Mouse (Mus musculus) frontal cortex, adult 2 months (tissue): Measurements from ENCODE around the gene Alkbh5. TPM values are rescaled to one million over a fixed set of nuclear protein-coding genes. Genes with fewer than 3 reads are reported as not detected.

Experiments used
- DNase-seq, 2 experiments: peaks; one replicate each; pipeline ENCODE4 v3.0.0; 2022; ENCODE audit warnings: low spot score in 1 of 2; ENCODE audit errors: extremely low spot score in 1 of 2
- polyA plus RNA-seq: library from polyadenylated mRNA; depleted of rRNA; stranded (reverse); fragments of >200 nt; gene quantifications from 2 replicates; pipeline ENCODE4 v1.2.3, GENCODE M21; 2012; rRNA removed

Gene Alkbh5
- 19.0 and 19.3 TPM in 2 replicates for polyA plus RNA-seq

DNA sequence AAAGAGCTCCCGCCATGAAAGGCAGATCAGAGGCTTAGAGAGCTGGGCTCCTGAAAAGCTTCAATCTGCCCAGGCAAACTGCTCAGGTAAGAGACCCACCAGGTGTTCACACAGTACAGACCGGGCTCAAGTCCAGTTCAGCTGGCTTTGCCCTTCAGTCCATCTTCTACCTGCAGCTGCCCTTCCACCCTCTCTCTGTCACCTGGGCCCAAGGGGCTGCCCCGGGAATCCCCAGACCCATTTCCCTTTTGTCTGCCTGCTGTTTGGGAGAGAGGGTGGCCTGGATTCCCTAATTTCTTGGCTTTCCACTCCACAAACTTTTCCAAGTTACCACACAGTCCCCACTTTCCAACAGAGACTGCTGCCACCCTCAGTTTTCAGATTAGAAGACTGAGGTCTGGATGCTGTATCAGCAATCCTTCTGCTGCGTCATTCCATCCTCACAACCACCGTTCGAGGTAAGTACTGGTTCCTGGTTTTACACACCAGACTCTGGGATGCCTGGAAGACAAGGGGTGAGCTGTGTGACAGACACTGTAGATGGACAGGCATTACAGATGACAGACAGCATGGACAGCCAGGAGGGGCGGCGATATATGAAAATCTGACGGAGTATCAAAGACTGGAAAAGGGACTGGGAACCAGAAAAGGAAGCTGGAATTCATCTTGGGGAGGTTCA, at the start of gene Alkbh5:
Gene Alkbh5, plus strand, starts transcription at position 202 of the 679 bp plus-strand sequence.
- peak in 1 of 2 experiments; percentile 48 for DNase-seq

DNA sequence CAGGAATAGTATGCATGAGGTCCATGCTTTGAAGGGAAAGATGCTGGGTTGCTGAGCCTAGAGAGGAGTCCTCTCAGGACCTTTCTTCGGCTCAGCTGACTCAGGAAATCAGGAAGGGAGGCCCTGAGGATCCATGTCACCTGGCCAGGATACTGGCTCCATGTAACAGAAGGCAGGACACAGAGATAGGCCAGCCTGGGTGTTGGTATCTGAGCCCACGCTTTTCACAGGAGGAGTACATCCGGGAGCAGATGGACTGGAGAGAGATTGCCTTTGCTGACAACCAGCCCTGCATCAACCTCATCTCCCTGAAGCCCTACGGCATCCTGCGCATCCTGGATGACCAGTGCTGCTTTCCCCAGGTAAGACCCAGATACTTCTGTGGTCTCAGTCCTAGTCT, 43.5 kb upstream of the Alkbh5 start:
- no peak for DNase-seq

DNA sequence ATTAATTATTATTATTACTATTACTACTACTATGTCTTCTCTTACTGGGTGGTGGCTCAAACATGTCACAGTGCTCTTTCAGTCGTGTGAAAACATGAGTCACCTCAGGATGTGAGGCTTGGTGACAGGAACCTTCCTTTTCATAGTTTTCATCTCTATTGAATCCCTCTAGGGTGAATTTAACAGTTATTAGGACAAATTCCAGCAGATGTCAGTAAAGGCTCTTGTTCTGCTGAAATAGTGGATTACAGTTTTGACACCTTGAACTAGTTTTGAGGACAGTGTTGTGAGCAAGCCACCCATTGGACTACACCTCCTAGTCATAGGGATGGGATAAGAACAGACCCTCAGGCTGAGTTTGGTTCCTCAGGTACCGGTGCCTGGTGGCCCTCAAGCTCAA, 40.5 kb upstream of the Alkbh5 start:
- no peak for DNase-seq

DNA sequence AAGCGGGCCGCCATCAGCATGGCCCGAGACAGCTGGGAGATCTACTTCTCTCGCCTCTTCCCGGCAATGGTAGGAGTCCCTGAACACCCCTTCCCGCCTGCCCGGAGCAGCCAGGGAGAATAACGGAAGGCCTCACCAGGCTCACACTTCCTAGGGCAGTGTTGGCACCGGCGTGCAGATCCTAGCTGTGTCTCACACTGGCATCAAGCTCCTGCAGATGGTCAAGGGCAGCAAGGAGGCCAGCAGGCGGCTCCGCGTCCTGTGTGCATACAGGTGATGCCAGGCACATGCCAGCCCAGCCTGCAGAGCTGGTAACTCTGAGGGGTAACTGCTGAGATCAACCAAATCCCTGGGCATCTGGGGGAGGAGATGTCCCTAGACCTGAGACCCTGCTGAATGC, 28.9 kb upstream of the Alkbh5 start:
- DNase-seq: no peak

DNA sequence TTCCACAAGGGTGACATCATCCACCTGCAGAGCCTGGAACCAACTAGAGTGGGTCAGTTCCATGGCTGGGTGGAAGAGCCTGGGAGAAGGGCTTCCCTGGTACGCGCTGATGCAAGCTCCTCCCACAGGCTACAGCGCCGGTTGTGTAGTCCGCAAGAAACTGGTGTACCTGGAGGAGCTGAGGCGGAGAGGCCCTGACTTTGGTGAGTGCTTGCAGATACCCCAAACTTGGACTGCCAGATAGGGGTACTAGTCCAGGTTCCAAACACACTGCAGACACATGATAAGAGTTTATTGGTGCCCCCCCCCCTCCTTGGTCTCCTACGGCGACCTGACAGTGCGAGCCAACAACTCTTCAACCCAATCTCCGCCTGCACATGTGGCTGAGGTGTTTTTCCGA, 27.2 kb upstream of the Alkbh5 start:
- DNase-seq: no peak

DNA sequence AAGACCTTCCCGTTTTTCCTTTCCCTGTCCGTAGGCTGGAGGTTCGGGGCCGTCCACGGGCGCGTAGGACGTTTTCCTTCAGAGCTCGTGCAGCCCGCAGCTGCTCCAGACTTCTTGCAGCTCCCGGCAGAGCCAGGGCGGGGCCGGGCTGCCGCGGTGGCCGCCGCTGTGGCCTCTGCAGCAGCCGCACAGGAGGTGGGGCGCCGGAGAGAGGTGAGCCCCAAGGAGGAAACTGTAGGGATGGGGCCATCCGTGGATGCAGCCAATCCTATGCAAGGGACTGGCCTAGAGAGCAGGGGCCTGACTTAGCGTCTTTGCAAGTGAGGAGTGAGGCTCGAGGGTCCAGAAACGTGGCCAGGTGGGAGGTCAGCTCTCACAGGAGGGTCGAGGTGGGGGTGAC, 26.7 kb upstream of the Alkbh5 start:
- no peak for DNase-seq

DNA sequence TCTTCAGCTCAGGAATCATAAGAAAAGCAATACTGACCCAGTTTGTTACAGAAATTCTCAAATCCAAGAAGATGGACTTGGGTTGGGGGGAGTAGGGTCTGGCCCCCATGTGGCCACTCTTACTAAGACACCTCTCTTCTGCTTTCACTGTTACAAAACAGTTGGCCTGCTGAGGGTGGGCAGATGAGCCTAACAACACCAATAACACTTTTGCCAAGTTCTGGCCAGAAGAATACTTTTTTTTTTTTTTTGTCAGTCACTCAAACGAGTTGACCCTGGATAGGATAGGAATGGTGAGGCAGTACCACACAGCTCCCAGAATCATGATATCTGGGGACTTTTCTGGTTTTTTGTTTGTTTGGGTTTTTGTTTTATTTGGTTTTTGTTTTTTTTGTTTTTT, 24.3 kb upstream of the Alkbh5 start:
- no peak for DNase-seq

DNA sequence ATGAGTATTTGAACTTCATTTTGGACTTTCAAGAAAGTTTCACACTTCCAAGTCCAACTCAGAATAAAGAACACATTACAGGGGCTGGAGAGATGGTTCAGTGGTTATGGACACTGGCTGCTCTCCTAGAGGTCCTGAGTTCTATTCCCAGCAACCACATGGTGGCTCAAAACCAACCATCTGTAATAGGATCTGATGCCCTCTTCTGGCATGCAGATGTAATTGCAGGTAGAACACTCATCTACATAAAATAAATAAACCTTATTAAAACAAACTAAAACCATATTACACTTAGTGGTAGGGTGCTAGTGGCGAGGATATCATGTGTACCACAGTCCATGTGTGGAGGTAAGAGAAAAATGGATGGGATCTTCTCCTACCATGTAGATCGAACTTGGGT, 23.7 kb upstream of the Alkbh5 start:
- DNase-seq: no peak

DNA sequence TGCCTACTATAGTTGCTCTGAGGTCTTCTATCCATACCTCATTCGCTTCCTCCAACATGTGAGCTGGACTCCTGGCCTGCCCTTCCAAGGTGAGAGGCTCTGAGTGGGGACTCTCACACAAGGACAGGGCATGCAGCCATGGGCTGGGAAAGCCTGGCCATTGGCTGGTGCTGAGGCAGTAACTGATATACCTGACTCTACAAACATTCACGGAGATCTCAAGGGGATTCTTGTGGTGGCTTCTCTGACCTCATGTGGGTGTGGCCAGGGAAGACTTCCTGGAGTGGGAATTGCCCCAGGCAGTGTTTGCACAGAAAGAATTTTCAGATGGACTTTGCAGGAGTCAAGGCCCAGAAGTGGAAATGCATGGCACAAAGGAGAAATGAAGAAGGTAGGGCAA, 21.2 kb upstream of the Alkbh5 start:
- no peak for DNase-seq

DNA sequence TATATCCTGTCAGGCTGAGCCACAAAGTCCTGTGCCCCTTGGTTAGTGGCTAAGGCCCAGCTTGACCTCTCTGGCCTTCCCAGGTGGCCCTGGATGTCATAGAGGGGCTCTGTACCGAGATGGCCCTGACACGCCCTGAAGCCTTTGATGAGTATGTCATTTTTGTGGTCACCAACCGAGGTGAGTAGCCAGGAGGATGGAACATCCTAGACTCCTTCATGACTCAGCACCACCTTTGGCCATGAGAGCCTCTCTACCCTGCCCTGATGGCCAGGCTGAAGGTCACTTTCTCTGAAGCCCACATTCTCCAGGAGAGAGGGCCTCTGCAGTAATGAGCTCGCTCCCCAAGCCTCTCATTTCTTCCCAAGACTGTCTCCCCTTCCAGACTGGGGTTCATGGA, 17.9 kb upstream of the Alkbh5 start:
- no peak for DNase-seq

DNA sequence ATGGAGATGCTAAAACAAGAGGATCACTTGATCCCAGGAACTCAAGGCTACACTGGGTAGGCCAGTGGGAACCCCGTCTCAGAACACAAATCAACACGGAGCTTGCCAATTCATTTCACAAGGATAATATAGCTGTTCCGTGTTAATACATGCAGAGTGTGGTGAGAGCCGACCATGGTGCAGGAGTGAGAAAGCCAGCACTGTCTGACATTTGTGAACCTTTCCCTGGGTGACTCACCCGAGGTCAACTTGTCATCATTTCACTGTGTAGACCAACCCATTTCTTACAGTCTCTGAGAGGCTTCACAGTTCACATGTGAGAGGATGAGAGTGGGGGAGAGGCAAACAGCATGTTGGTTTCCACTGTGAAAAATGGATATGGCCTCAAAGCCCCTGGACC, 14.2 kb upstream of the Alkbh5 start:
- DNase-seq: no peak

DNA sequence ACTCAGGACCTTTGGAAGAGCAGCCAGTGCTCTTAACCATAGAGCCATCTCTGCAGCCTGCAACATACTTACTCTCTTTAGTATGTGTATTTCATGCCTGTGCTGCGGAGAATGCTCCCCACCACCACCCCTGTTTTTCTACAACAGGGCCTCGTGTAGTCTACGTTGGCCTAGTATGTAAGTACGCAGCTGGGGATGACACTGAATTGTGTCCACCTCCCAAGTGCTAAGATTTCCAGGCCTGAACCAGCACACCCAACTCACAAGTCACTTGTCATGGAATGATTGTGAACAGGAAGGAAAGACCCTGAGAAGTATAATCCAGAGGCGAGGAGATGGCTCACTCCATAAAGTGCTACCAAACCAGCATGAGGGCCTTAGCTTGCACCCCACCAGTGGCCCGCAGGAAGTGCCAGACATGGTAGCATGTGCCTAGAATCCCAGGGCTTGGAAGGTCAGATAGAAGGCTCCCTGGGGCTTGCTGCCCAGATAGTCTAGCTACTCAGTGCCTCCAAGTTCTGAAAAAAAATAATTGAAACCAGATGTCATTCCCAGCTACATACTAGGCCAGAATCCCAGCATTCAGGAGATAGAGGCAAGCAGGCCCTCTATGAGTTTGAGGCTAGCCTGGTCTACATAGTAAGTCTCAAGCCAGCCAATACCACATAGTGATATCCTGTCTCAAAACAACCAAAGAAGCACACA, 13.4 kb upstream of the Alkbh5 start:
- DNase-seq: no peak

DNA sequence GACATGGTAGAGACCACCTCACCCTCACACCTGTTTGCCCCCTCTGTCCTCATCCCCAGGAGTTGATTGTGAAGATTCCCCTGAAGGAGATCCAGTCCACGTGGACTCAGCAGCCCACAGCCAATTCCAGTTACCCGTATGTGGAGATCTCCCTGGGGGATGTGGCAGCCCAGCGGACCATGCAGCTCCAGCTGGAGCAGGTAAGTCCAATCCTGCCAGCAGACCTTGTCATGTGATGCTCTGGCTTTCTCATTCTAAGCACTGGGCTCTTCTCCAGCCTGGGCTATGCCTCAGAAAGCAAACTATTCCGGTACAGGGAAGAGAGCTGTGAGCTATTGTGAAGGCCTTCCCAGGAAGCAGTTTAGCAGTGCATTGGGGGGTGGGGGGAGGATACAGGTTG, 9.7 kb upstream of the Alkbh5 start:
- DNase-seq: no peak

DNA sequence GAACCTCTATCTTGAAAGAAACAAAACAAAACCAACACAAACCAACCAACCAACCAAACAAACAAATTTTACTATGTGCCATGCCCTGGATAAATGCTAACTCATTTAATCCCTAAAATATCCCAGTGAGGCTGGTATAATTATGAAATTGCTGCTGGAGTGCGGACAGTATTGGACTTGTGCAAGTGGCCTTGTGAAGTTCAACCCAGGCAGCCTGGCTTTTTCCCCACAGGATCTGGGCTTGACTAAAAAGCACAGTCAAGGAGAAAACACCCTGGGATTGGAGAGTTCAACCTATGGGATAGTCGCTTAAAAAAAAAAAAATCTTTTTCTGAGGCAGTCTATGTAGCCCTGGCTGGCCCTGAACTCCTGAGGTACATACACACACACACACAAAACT, 505 bp upstream of the Alkbh5 start:
- DNase-seq: no peak

DNA sequence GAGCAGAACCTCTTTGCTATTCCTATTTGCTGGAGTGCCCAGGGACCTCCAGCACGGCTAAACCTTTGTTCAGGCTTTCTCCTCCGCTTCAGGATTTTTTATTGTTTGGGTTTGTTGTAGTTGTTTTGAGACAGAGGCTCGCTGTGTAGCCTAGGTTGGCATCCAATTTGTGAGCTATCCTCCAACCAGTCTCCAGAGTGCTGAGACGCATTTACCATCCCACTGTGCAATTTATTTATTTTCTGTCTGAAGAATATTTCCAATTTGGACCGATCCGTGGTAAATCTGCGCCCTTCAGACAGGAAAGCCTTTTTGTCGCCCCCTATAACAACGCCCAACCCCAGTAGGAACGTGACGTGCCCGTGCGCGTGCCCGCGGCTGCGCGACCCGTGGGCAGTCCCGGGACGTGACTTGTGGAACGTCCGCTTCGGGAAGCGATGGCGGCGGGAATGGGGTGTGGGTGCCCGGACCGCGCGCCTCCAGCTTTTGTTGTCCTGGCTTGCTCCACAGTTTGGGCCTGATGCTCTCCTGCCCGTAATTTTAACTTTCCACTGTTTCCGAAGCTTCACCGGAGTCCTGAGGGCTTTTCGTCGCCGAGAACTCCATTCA, 782 bp downstream of the Alkbh5 start:
- peak in 1 of 2 experiments; percentile 92 for DNase-seq

DNA sequence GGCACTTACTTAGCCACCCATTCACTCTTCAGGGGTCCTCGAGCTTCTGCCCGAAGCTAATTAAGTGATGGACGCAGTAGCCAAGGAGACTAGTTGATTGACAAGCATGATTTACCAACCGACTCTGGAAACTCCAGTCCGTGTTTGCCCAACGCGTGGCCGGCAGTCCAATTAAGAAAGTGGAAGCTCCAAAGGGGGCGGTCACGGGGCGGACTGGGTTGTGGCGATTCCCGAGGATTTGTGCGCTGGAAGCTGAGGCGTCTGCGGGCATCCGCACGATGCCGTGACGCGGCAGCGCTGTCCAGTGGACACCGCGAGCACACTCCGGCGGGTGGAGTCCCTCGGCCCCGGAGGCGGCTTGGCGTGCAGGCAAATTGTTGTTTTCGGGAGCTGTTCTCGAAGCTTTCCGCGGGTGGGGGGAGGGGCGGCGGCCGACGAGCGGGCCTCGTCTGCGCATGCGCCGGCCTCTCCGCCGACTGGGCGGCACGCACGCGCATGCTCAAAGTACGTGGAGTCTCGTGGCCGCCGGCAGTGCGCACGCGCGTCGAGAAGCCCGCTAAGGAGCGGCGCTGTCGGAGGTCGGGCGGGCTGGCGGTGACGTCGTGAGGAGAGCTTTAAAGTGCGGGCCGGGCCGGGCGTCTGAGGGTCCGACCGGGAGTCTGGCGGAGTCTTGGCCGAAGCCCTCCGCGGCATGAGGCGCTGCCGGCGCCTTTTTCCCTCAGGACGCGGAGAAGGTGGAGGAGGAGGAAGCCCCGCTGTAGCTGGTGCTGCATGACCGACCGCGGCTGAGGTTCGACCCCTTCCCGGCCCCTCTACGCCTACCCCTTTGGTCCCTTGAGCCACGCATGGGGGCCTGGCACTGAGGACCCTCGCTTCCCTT, 1.5 kb downstream of the Alkbh5 start:
- peak; percentile 97 to 98 for DNase-seq

DNA sequence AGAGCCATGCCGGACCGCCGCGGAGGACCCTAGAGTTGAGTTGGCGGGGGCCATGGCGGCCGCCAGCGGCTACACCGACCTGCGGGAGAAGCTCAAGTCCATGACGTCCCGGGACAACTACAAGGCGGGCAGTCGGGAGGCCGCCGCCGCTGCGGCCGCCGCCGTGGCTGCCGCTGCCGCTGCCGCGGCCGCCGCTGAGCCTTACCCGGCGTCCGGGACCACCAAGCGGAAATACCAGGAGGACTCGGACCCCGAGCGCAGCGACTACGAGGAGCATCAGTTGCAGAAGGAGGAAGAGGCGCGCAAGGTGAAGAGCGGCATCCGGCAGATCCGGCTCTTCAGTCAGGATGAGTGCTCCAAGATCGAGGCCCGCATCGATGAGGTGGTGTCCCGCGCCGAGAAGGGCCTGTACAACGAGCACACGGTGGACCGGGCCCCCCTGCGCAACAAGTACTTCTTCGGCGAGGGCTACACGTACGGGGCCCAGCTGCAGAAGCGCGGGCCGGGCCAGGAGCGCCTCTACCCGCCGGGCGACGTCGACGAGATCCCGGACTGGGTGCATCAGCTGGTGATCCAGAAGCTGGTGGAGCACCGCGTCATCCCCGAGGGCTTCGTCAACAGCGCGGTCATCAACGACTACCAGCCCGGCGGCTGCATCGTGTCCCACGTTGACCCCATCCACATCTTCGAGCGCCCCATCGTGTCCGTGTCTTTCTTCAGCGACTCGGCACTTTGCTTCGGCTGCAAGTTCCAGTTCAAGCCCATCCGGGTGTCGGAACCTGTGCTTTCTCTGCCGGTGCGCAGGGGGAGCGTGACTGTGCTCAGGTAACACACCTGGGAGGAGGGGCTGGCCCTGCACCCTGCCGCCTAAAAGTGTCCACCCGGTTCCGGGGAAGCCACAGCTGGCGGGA, 2.4 kb downstream of the Alkbh5 start:
- peak in 1 of 2 experiments; percentile 19 for DNase-seq

DNA sequence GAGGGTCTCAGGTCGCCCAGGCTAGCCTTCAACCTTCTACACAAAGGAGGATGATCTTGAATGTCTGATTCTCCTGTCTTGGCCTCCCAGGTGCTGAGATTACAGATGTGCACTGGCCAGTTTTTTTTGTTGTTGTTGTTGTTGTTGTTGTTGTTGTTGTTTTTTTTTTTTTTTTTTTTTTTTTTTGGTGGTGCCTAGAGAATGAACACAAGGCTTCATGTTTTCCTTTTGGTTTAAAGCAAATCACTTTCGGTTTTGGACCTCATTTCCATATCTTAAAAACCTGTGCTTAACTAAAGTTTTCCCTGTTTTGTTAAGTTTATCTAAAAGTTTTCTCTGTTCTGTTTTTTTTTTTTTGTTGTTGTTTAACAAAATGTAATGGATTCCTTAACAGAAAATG, 3.4 kb downstream of the Alkbh5 start:
- DNase-seq: no peak

DNA sequence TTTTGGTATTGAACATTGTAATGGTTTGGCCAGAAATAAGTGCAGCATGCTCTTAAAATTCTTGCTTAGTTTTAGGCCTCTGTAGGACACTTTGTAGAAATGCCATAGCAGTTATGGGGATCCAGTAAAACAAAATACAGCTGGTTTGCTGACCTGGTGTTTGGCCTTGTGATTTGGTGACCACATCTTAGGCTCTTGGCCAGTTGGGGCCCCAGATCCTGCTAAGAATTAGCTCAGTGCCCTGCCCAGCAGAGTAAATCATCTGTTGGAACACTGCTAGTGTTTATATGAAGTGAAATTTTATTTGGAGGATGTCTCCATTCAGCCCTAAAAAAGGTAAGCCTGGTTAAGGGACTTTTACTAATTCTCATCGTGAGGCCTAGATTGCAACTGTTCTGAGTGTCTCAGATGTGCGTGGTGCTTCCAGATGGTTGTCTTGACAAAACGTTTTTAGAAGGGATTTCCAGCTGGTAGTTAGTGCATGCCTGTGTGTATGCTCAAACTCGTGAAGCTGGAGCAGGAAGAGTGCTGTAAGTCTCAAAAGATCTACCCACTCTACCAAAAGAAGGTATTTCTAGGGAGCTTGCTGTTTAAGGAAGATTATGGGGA, 3.9 kb downstream of the Alkbh5 start:
- DNase-seq: peak in 1 of 2 experiments; percentile 59

DNA sequence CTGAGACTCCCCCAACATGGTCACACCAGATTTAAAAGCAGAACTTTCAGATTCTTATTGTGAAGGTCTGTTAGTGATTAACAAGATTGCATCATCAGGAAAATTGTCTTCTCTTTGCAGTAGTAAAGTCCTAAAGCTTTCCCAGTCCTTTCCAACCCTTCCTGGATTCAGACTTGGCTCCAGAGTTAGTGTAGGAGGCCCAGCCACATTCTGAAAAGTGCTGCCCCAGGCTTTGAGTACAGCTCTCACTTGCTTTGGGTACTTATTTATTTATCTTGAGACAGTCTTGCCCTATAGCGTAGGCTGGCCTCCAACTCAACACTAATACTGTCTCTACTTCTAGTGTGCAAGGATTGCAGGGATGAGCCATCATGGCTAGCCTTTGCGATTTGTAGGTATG, 4.6 kb downstream of the Alkbh5 start:
- DNase-seq: no peak
